Mouse (Mus musculus): ENCODE data around the gene Asl.

GRCm38 (mm10) chr5:130065579-130065978 lies 36.5 kb upstream of the Asl start:
- no peak for TF ChIP-seq EP300 (IDR thresholded peaks at IDR 0.05; ENCODE audit: low read depth)
- TF ChIP-seq CTCF (IDR thresholded peaks at IDR 0.05; ENCODE audit: low read depth), result peak; percentile 72

All from liver, postnatal 0 days (tissue).